Mouse (Mus musculus) liver, embryonic 12.5 days (tissue): ENCODE data around the gene Lrrc23. TPM values are rescaled to one million over a fixed set of nuclear protein-coding genes. Genes with fewer than 3 reads are reported as not detected.

Source experiments
- ATAC-seq: fragments of 200-750 bp; cut with Nextera tagmentation; 2 replicates; pipeline ENCODE4 v1.8.0; 2017; ENCODE audit warnings: moderate number of reproducible peaks, mild to moderate bottlenecking, moderate library complexity
- H3K27ac ChIP-seq: fragments of 300-500 bp; sonication (generic); 2 replicates; pipeline ENCODE4 v1.5.1; 2016; ENCODE audit warnings: mild to moderate bottlenecking
- H3K27me3 ChIP-seq: fragments of 300-500 bp; sonication (generic); replicated peaks from 2 replicates; pipeline ENCODE4 v1.6.1; 2016; ENCODE audit warnings: mild to moderate bottlenecking, moderate library complexity
- H3K36me3 ChIP-seq: fragments of 300-500 bp; sonication (generic); 2 replicates; pipeline ENCODE4 v1.6.1; 2016; ENCODE audit warnings: mild to moderate bottlenecking, moderate library complexity
- H3K4me1 ChIP-seq: fragments of 300-500 bp; sonication (generic); 2 replicates; pipeline ENCODE4 v1.6.1; 2016
- H3K4me2 ChIP-seq: fragments of 300-500 bp; sonication (generic); 2 replicates; pipeline ENCODE4 v1.6.1; 2016; ENCODE audit warnings: mild to moderate bottlenecking, moderate library complexity
- H3K4me3 ChIP-seq: fragments of 300-500 bp; sonication (generic); 2 replicates; pipeline ENCODE4 v1.5.1; 2016; ENCODE audit warnings: mild to moderate bottlenecking, moderate library complexity
- H3K9ac ChIP-seq: fragments of 300-500 bp; sonication (generic); 2 replicates; pipeline ENCODE4 v1.6.1; 2016; ENCODE audit warnings: mild to moderate bottlenecking, moderate library complexity
- H3K9me3 ChIP-seq: fragments of 300-500 bp; sonication (generic); replicated peaks from 2 replicates; pipeline ENCODE4 v1.6.1; 2016; ENCODE audit warnings: mild to moderate bottlenecking, moderate library complexity
- whole genome bisulfite sequencing: fragments of 180-500 bp; shearing (Covaris S2); methylation state at CpG from one replicate; pipeline ENCODE4 v1.1.7; 2016; ENCODE audit not compliant: insufficient replicate concordance; 5-methylcytosine and 5-hydroxymethylcytosine counted together
- polyA plus RNA-seq: library from polyadenylated mRNA; unstranded; fragments of >200 nt; fragmentation: Nextera tagmentation; extraction: Ambion mirVana; gene quantifications from 2 replicates; pipeline ENCODE4 v1.2.1, GENCODE M21; 2016

The Lrrc23 gene
- polyA plus RNA-seq, 1 experiment from 2014 or later = not detected

- Histone ChIP-seq H3K9me3 (no peaks in the 10 kb centered on the region), H3K27me3 (0 out of 2 replicates have a peak, but pooled peaks cover 2% of the 10 kb centered on the region), H3K27ac (peak overlapping the region; percentile 85), H3K9ac (peak overlapping the region; percentile 91), H3K36me3 (peaks cover 19% of the 10 kb centered on the region), H3K4me3 (peak overlapping the region; percentile 72), H3K4me2 (peak overlapping the region; percentile 99), H3K4me1 (peaks cover 30% of the 10 kb centered on the region)
- ATAC-seq = no peak
- WGBS = 30% methylated on average over 8 of the region's 8 CpGs
These were observed 33.3 kb downstream of the Lrrc23 start for GRCm38 (mm10) chr6:124746296-124746605.

- ATAC-seq = peak; percentile 78
- Histone ChIP-seq H3K36me3 (peaks cover 19% of the 10 kb centered on the region), H3K27me3 (0 out of 2 replicates have a peak, but pooled peaks cover 2% of the 10 kb centered on the region), H3K4me2 (peak overlapping the region; percentile 99), H3K4me3 (peak overlapping the region; percentile 72), H3K9me3 (no peaks in the 10 kb centered on the region), H3K27ac (peak overlapping the region; percentile 85), H3K4me1 (peaks cover 31% of the 10 kb centered on the region), H3K9ac (peak overlapping the region; percentile 91)
- under 1% methylated on average over 85 of the region's 85 CpGs for WGBS
These were observed 33.8 kb downstream of the Lrrc23 start for GRCm38 (mm10) chr6:124745490-124746295.

DNA sequence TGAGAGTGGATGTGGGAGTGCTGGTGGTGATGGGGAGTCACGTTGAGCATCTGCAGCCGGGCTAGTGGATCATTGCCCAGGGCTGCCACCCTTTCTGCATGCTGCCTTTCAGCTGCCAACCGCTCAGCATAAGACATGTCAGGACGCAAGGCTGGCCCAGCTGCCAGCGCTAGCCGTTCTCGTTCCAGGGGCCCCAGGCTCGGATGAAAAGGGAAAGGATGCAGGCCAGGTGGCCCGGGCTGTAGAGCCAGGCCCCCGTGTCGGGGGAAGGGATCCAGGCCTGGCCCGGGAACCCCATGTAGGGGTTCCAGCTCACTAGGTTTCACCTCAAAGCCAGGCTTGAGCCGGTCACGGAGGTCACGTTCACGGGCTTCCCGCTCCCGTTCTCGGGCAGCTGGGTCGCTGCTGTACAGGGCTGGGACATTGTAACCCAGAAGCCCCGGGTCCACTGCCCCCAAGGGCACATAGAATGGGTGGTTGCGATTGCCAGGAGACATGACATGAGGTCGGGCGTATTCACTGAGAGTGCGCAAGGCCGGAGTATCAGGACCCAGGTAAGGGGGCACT lies 34.7 kb downstream of the Lrrc23 start:
- Histone ChIP-seq H3K4me3 (peak overlapping the region; percentile 72), H3K9me3 (no peaks in the 10 kb centered on the region), H3K4me1 (peaks cover 40% of the 10 kb centered on the region), H3K27ac (peak overlapping the region; percentile 85), H3K4me2 (peak overlapping the region; percentile 99), H3K36me3 (peaks cover 19% of the 10 kb centered on the region), H3K27me3 (0 out of 2 replicates have a peak, but pooled peaks cover 2% of the 10 kb centered on the region), H3K9ac (peak overlapping the region; percentile 62)
- WGBS = 72% methylated on average over 26 of the region's 26 CpGs
- no peak for ATAC-seq

DNA sequence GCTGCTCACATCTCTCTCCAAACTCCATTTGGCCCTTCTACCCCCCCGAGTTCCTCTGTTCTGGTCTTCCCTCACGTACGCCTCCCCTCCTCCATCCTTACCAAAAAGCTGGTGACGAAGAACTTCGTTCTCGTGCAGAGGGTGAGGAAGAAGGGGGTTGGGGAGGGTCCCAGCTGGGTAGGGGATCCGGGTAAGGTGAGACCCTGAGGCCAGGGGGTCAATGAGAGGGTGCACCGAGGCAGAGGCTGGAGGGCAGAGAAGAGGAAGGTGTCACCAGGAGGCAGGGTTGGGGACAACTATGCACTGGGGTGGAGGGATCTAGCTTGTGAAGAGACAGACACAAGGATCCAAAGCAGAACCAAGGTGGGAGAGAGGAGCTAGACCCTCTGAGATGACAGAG lies 35.9 kb downstream of the Lrrc23 start:
- no peak overlapping the region for H3K4me2 ChIP-seq
- peaks cover 11% of the 10 kb centered on the region for H3K36me3 ChIP-seq
- H3K27ac ChIP-seq = no peak overlapping the region
- H3K9me3 ChIP-seq = no peaks in the 10 kb centered on the region
- H3K9ac ChIP-seq = no peak overlapping the region
- peaks cover 52% of the 10 kb centered on the region for H3K4me1 ChIP-seq
- no peak for ATAC-seq
- 0 out of 2 replicates have a peak, but pooled peaks cover 2% of the 10 kb centered on the region for H3K27me3 ChIP-seq
- 67% methylated on average over 8 of the region's 8 CpGs for WGBS
- H3K4me3 ChIP-seq = no peak overlapping the region

DNA sequence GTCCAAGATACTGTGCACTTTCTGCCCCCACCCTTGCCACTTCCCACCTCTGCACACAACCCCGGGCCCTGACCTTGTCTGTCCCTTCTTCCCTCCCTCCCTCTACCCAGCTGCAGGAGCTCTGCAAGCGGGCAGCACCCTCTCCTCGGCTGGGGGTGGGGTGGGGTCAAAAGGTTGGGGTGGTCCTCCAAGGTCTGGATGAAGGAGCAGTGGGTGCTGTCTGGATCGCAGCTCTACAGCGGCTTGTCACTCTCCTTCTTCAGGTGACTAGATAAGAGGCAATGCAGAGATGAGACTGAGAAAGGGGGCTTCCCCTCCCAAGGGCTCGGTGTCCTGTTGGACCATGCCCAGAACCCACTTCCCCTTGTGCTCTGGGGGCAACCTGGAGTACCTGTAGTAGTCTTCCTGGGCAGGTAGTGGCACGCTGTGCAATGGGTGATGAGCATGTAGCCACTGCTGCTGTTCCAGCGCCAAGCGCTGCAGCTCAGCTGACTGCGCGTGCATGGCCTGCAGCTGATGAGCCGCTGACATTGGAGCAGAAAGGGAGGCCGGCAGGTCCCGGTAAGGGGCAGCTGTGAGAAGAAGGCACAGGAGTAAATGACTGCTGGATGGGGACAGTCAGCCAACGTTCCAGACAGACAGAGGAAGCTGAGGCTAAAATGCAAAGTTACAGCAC lies 36.5 kb downstream of the Lrrc23 start:
- H3K27ac ChIP-seq = no peak overlapping the region
- no peak overlapping the region for H3K4me3 ChIP-seq
- H3K27me3 ChIP-seq = 0 out of 2 replicates have a peak, but pooled peaks cover 2% of the 10 kb centered on the region
- H3K36me3 ChIP-seq = peaks cover 11% of the 10 kb centered on the region
- WGBS = 84% methylated on average over 15 of the region's 15 CpGs
- no peak overlapping the region for H3K4me2 ChIP-seq
- H3K9me3 ChIP-seq = no peaks in the 10 kb centered on the region
- no peak for ATAC-seq
- no peak overlapping the region for H3K9ac ChIP-seq
- peaks cover 58% of the 10 kb centered on the region for H3K4me1 ChIP-seq

DNA sequence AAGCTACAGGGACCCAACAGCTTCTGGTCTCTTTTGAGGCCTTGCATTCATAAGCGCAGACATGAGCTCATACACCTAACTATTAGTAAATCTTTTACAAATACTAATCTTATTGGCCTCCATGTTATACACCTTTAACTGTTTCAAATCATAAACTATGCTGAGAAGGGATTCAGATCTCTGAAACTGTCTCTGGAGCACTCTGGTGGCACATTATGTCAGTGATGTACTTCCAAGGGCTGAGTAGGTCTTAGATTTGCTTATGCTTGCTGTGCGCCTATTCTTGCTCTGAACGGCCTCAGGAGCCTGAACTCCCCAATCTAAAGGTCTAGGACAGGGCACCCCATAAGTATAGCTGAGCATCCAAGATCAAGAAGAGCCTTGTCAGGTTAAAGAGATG lies 37.7 kb downstream of the Lrrc23 start:
- Histone ChIP-seq H3K27me3 (no peaks in the 10 kb centered on the region), H3K9me3 (no peaks in the 10 kb centered on the region), H3K27ac (peak overlapping the region; percentile 98), H3K9ac (peak overlapping the region; percentile 83), H3K36me3 (peaks cover 3% of the 10 kb centered on the region; the same call in 1 of the 2 replicates), H3K4me2 (peak overlapping the region; percentile 94), H3K4me1 (peaks cover 62% of the 10 kb centered on the region), H3K4me3 (peak overlapping the region; percentile 65)
- ATAC-seq = no peak
- 74% methylated on average over 3 of the region's 3 CpGs for WGBS

DNA sequence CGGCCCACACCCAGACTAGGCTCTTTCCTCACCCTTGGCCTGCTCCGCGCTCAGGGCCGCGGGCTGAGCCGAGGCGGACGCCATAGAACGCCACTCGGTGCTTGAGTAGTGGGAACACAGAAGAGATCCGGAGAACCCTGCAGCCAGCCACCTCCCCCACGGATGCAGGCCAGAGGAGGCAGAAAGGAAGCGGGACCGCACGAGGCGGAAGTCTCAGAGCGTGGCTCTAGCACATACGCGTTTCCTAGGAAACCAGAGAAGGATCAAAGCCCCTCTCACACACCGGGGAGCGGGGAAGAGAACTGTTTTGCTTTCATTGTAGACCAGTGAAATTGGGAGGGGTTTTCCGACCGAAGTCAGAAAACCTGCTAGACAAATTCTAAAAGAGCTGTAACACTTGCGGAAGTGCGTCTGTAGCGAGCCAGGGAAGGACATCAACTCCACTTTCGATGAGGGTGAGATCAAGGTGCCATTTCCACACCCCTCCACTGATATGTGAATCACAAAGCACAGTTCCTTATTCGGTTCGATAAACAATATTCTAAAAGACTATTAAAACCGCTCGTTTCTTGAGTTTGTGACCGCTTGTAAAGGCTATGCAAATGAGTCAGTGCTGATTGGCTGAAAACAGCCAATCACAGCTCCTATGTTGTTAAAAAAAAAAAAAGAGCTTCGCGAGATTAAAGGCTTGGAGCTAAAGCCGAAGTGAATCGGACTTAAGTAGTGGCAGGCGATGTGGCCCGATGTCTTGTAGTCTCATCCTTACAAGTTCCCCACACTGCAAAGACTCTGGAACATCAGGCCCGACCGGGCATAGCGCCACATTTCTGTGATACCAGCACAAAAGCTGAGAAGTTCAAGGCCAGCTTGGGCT lies 38.4 kb downstream of the Lrrc23 start, which contains the start of gene Grcc10:
Gene Grcc10, minus strand, starts transcription at position 487 of the 874 bp plus-strand sequence.
- H3K4me1 ChIP-seq = peaks cover 55% of the 10 kb centered on the region

DNA sequence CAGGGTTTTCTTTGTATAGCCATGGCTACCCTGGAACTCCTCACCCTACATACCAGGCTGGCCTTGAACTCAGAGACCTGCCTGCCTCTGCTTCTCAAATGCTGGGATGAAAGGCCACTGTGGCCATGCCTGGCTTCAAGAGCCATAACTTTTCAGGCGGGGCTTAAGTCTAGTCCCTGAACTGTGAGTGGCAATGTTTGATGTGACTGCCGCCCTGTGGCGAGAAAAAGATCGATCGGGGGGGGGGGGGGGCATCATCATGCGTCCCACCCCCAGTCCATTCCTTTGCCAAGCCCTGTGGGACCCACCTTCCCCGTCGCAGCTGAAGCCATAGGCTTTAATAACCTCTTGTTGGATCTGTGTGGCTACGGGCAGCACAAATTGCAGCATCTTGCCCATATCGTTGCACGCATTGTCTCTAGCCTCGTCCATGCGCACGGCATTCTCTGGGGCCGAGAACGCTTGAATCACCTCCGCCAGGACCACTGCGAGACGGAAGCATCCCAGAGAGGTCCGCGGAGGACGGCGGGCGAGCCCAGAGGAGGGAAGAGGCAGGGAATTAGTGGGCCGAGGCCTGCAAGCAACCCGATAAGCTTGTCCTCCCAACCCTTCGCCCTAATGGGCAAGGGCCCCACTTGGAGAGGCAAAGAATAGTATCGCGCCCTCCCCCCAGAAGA lies 39.2 kb downstream of the Lrrc23 start:
- 0% methylated on average over 29 of the region's 29 CpGs for WGBS
- H3K36me3 ChIP-seq = peaks cover 3% of the 10 kb centered on the region; the same call in 1 of the 2 replicates
- H3K27me3 ChIP-seq = no peaks in the 10 kb centered on the region
- ATAC-seq = peak; percentile 10; the same call in 1 of the 2 replicates
- peak overlapping the region; percentile 65 for H3K4me3 ChIP-seq
- H3K27ac ChIP-seq = peak overlapping the region; percentile 98
- peak overlapping the region; percentile 94 for H3K4me2 ChIP-seq
- peak overlapping the region; percentile 83 for H3K9ac ChIP-seq
- peaks cover 51% of the 10 kb centered on the region for H3K4me1 ChIP-seq
- no peaks in the 10 kb centered on the region for H3K9me3 ChIP-seq

More for the DNA sequence above, 38.4 kb downstream of the Lrrc23 start, which contains the start of gene Grcc10:
- Histone ChIP-seq H3K27me3 (no peaks in the 10 kb centered on the region), H3K27ac (peak within 1 kb of the TSS; percentile 98), H3K4me2 (peak within 1 kb of the TSS; percentile 94), H3K9me3 (no peaks in the 10 kb centered on the region), H3K9ac (peak within 1 kb of the TSS; percentile 83), H3K36me3 (peaks cover 3% of the 10 kb centered on the region; the same call in 1 of the 2 replicates), H3K4me3 (peak within 1 kb of the TSS; percentile 65)
- WGBS = 1% methylated on average over 41 of the region's 41 CpGs
- peak; percentile 84 for ATAC-seq

DNA sequence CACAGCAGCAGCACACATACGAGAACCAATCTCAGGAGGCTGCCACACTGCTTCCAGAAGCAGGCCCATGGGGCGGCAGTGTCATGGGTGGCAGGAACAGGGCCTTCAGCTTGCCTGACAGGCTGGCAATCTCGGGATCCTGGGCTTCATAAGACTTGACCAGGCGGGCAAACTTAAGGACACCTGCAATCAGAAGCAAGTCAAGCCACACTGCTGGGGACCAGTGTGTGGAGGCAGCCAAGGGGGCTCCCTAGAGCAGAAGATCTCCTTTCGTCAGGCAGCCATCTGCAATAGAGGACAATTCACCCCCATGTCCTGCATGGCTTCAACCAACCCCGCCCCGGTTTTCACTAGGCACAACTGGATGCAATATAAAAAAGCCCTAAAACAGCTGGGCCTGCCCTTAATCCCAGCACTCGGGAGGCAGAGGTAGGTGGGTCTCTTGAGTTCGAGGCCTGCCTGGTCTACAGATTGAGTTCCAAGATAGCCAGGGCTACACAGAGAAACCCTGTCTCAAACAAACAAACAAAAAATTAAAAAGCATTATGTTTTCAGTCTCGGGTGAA lies 40.2 kb downstream of the Lrrc23 start:
- ATAC-seq = no peak
- H3K4me1 ChIP-seq = peaks cover 45% of the 10 kb centered on the region
- H3K27ac ChIP-seq = peak overlapping the region; percentile 98
- no peaks in the 10 kb centered on the region for H3K27me3 ChIP-seq
- peak overlapping the region; percentile 94 for H3K4me2 ChIP-seq
- 68% methylated on average over 10 of the region's 10 CpGs for WGBS
- H3K9me3 ChIP-seq = no peaks in the 10 kb centered on the region
- peak overlapping the region; percentile 65; the same call in 1 of the 2 replicates for H3K4me3 ChIP-seq
- H3K9ac ChIP-seq = peak overlapping the region; percentile 83; the same call in 1 of the 2 replicates
- H3K36me3 ChIP-seq = peaks cover 3% of the 10 kb centered on the region; the same call in 1 of the 2 replicates

DNA sequence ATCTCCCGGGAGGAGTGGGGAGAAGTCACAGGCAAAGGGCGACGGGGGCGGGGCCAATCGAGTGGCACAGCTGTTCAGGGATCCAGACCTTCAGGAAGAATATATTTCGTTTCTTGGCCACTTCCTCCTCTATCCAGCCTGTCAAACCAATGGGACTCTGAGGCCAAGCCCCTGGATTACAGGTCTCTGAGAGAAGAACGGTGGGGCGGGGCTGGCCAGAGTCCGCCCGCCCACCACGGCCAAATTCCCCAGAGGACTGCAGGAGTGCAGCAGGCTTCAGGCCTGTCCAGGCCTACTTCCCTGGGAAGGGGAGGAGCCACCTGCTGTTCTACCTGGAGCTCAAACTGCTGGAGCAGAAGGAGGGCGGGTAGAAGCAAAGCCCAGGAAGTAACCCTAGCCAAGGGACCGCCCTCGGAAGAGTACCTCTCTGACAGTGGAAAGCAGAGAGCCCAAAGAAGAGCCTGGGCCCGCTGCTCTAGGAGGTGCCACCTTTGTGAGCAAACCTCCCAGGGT lies 41.0 kb downstream of the Lrrc23 start, which contains the start of gene Ptpn6:
Gene Ptpn6, minus strand, starts transcription at position 204 of the 513 bp plus-strand sequence.
- peaks cover 53% of the 10 kb centered on the region for H3K4me1 ChIP-seq
- H3K4me2 ChIP-seq = peak within 1 kb of the TSS; percentile 94
- WGBS = 24% methylated on average over 15 of the region's 15 CpGs
- H3K9me3 ChIP-seq = no peaks in the 10 kb centered on the region
- peak within 1 kb of the TSS; percentile 98 for H3K27ac ChIP-seq
- H3K4me3 ChIP-seq = peak within 1 kb of the TSS; percentile 13
- H3K27me3 ChIP-seq = no peaks in the 10 kb centered on the region
- H3K36me3 ChIP-seq = peaks cover 3% of the 10 kb centered on the region; the same call in 1 of the 2 replicates
- peak; percentile 6; the same call in 1 of the 2 replicates for ATAC-seq
- peak within 1 kb of the TSS; percentile 83 for H3K9ac ChIP-seq
